Mouse (Mus musculus) embryonic facial prominence, embryonic 12.5 days (tissue): Measurements from ENCODE around the gene Kdelc2. TPM values are rescaled to one million over a fixed set of nuclear protein-coding genes. Genes with fewer than 3 reads are reported as not detected.

Source experiments
- ATAC-seq: fragments of 200-750 bp; cut with Nextera tagmentation; 2 replicates; pipeline ENCODE4 v1.8.0; 2017; ENCODE audit not compliant: insufficient number of reproducible peaks, insufficient read depth, low FRiP score, low TSS enrichment
- H3K27ac ChIP-seq: fragments of 300-500 bp; sonication (generic); 2 replicates; pipeline ENCODE4 v1.5.1; 2016; ENCODE audit warnings: mild to moderate bottlenecking
- H3K27me3 ChIP-seq: fragments of 300-500 bp; sonication (generic); 2 replicates; pipeline ENCODE4 v1.6.1; 2016; ENCODE audit warnings: mild to moderate bottlenecking, moderate library complexity
- H3K36me3 ChIP-seq: fragments of 300-500 bp; sonication (generic); 2 replicates; pipeline ENCODE4 v1.6.1; 2016; ENCODE audit warnings: mild to moderate bottlenecking
- H3K4me1 ChIP-seq: fragments of 300-500 bp; sonication (generic); 2 replicates; pipeline ENCODE4 v1.6.1; 2016
- H3K4me2 ChIP-seq: fragments of 300-500 bp; sonication (generic); replicated peaks from 2 replicates; pipeline ENCODE4 v1.6.1; 2016; ENCODE audit warnings: mild to moderate bottlenecking, moderate library complexity
- H3K4me3 ChIP-seq: fragments of 300-500 bp; sonication (generic); 2 replicates; pipeline ENCODE4 v1.5.1; 2016; ENCODE audit warnings: mild to moderate bottlenecking
- H3K9ac ChIP-seq: fragments of 300-500 bp; sonication (generic); 2 replicates; pipeline ENCODE4 v1.6.1; 2016; ENCODE audit warnings: mild to moderate bottlenecking, moderate library complexity
- H3K9me3 ChIP-seq: fragments of 300-500 bp; sonication (generic); 2 replicates; pipeline ENCODE4 v1.6.1; 2016; ENCODE audit warnings: mild to moderate bottlenecking, moderate library complexity
- WGBS: fragments of 180-500 bp; shearing (Covaris S2); methylation state at CpG from one replicate; pipeline ENCODE4 v1.1.7; 2016; 5-methylcytosine and 5-hydroxymethylcytosine counted together
- microRNA-seq: library from miRNA; unstranded; fragments of <30 nt; microRNA quantifications from one replicate; pipeline ENCODE4, GENCODE M21; 2017
- polyA plus RNA-seq: library from polyadenylated mRNA; unstranded; fragments of >200 nt; fragmentation: Nextera tagmentation; extraction: Ambion mirVana; gene quantifications from 2 replicates; pipeline ENCODE4 v1.2.1, GENCODE M21; 2016

Gene Kdelc2
- polyA plus RNA-seq, 1 experiment from 2014 or later = 21.3 TPM

DNA sequence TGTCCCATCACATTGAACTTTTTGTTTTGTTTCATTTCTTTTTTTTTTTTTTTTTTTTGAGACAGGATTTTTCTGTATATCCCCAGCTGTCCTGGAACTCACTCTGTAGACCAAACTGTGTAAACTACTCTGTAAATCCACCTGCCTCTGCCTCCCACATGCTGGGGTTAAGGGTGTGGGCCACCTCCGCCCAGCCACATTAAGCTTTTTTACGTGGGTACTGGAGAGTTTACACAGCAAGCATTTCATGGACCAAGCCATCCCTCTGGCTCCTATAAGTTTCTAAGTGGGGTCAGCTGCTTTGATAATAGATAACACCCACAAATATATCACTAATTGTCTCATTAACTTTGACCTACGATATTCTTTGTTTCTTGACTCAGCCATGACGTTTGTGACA is 24.7 kb downstream of the Kdelc2 start:
- Histone ChIP-seq H3K4me1 (no peaks in the 10 kb centered on the region), H3K9me3 (no peaks in the 10 kb centered on the region), H3K27ac (no peak overlapping the region), H3K9ac (no peak overlapping the region), H3K4me3 (no peak overlapping the region), H3K4me2 (no peak overlapping the region), H3K36me3 (no peaks in the 10 kb centered on the region), H3K27me3 (no peaks in the 10 kb centered on the region)
- no peak for ATAC-seq
- 90% methylated on average over 4 of the region's 4 CpGs for WGBS

DNA sequence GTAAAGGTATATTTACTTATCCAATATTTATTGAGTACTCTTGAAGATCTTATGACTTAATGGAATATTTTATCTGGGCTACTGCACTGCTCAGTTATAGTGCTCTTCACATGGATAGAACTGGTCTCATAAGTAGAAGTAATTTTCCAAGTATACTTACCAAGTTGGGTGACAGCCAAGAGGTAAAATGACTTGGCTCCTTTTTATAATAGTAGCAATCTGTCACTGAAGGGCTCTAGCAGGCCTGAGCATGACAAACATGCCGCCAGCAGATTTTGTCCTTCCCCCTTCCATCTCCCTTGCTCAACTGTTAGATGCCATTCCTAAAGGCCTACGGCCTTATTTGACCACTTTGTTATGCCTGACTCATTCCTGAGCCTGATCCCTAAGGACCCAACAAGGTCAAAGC is 25.1 kb downstream of the Kdelc2 start:
- Histone ChIP-seq H3K9ac (no peak overlapping the region), H3K27ac (no peak overlapping the region), H3K9me3 (no peaks in the 10 kb centered on the region), H3K4me1 (no peaks in the 10 kb centered on the region), H3K36me3 (no peaks in the 10 kb centered on the region), H3K27me3 (no peaks in the 10 kb centered on the region), H3K4me2 (no peak overlapping the region), H3K4me3 (no peak overlapping the region)
- 85% methylated on average over 2 of the region's 2 CpGs for whole genome bisulfite sequencing
- ATAC-seq = no peak

DNA sequence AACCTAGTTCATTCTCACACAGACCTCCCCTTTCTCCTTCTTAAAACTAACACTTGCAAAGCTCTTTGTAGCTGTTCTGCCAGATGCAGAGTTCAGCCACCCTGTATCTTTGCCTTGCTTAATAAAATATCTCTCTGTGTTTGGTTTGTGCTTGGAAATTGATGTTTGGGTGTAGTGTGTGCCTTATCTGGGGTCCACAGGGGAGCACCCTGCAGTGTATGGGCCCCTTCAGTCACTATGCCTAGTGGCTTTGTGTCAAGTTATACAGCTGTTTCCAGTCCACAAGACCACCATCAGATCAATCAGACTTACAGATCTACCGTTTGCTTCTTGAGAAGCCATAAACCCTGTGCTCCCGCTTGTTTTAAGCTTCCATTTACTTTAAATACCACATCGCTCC is 25.6 kb downstream of the Kdelc2 start:
- no peaks in the 10 kb centered on the region for H3K4me1 ChIP-seq
- no peak overlapping the region for H3K4me2 ChIP-seq
- H3K9ac ChIP-seq = no peak overlapping the region
- no peak for ATAC-seq
- WGBS = 91% methylated on average over 3 of the region's 3 CpGs
- no peak overlapping the region for H3K27ac ChIP-seq
- no peak overlapping the region for H3K4me3 ChIP-seq
- H3K36me3 ChIP-seq = no peaks in the 10 kb centered on the region
- no peaks in the 10 kb centered on the region for H3K9me3 ChIP-seq
- H3K27me3 ChIP-seq = no peaks in the 10 kb centered on the region

DNA sequence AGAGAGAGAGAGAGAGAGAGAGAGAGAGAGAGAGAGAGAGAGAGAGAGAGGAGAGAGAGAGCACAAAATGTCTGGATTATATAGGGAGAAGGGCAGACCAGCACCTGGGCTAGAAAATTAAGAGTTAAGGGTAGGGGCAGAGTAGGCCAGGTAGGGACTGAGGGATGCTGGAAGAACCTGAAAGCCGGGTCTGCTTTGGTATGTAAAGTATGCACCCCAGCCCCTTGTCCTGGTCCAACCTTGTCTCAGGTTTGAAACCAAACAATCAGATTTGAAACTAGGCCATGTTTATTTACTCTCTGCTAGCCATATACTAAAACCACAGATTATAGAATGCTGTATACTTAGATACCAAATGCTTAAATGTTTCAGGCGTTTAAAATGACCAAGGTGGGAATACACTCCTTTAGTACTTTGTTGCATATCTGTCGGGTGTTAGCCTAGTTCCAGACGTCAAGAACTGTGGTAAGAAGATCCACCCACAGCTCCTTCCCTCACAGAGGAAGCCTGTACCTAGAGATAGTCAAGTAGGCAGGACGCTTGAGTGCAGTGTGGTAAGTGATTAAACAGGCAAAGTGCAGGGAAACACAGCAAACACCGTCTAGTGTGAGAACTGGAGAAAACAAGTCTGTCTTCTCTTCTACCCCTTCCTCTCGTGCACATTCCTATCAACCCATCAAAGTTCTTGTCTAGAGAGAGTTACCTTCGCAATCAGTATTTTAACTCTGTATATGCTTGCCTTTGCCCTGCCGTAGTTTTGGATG is 38.5 kb downstream of the Kdelc2 start:
- Histone ChIP-seq H3K27ac (no peak overlapping the region), H3K27me3 (no peaks in the 10 kb centered on the region), H3K36me3 (no peaks in the 10 kb centered on the region), H3K9me3 (no peaks in the 10 kb centered on the region), H3K4me1 (no peaks in the 10 kb centered on the region), H3K4me3 (no peak overlapping the region), H3K4me2 (no peak overlapping the region), H3K9ac (no peak overlapping the region)
- 72% methylated on average over 9 of the region's 9 CpGs for WGBS
- ATAC-seq = no peak

DNA sequence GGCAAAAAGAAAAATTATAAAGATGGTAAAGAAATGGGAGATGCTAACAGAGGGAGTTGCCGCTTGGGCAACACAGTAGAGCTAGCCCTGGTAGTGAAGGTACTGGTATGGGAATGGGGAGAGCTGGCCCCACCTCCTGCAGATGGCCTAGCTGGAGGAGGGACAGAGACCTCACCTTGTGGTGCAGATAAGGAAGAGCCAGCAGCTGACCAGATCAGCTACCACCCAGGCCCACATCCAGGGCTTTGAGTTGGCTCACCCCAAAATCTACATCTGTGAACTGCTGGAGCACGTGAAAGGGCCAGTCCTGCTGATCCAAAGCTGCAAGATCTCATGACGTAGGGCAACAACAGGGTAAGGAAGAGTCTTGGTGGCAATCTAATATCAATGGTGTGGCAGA is 42.9 kb downstream of the Kdelc2 start:
- 88% methylated on average over 3 of the region's 3 CpGs for WGBS
- Histone ChIP-seq H3K36me3 (no peaks in the 10 kb centered on the region), H3K9me3 (no peaks in the 10 kb centered on the region), H3K4me1 (no peaks in the 10 kb centered on the region), H3K9ac (no peak overlapping the region), H3K4me2 (no peak overlapping the region), H3K27me3 (no peaks in the 10 kb centered on the region), H3K4me3 (no peak overlapping the region), H3K27ac (no peak overlapping the region)
- ATAC-seq = no peak

DNA sequence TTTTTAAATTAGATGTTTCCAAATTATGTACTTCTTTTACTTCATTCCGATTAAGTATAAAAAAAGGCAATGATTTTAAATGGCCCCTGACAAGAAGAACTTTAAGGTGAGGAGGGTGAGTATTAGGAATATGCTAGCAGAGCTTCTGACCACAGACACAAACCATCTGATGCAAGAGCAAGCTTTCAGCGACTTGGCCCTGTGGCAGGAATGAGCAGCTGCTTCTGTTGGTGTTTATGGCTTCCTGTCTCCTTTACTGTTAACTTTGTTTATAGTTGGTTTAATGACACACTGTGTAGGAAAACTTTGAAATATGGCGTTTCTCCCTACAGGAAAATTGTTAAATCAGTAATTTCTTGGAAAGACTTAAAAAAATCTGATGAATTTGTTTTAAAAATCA is 43.8 kb downstream of the Kdelc2 start:
- no peak overlapping the region for H3K4me3 ChIP-seq
- 77% methylated on average over 3 of the region's 3 CpGs for WGBS
- no peaks in the 10 kb centered on the region for H3K27me3 ChIP-seq
- no peak overlapping the region for H3K4me2 ChIP-seq
- no peak for ATAC-seq
- no peaks in the 10 kb centered on the region for H3K36me3 ChIP-seq
- H3K27ac ChIP-seq = no peak overlapping the region
- H3K9me3 ChIP-seq = no peaks in the 10 kb centered on the region
- no peak overlapping the region for H3K9ac ChIP-seq
- H3K4me1 ChIP-seq = no peaks in the 10 kb centered on the region

DNA sequence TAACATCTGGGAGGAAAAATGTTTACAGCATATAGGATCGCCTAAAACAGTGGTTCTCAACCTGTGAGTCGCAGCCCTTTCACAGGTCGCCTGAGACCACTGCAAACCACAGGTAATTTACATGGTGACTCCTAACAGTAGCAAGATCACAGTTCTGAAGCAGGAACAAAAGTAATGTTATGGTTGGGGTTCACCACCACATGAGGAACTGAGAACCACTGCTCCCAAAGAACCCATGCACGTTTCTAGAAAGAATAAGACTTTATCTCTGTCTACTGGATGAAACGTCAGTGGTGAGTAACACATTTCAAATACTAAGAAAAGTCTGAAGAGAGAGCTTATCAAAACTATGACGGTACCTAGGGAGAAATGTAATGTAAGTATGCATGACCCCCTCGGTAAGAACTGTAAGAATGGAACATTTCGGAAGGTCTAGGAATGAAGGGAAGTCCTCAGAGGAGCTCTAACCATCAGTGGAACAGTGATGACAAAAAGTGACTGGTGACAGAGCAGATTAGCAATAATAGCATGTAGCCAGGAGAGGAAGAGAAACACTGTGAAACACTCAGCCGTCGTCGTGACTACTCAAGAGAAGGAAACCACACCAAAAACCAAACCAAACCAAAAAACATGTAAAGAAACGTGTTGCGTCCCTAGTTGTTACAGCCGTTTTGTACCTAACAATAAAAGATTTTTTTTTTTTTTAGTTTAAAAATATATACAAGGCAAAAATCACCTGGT is 52.2 kb downstream of the Kdelc2 start:
- H3K4me1 ChIP-seq = no peaks in the 10 kb centered on the region
- H3K27ac ChIP-seq = no peak overlapping the region
- H3K9ac ChIP-seq = no peak overlapping the region
- no peak overlapping the region for H3K4me3 ChIP-seq
- H3K27me3 ChIP-seq = no peaks in the 10 kb centered on the region
- H3K36me3 ChIP-seq = peaks cover 23% of the 10 kb centered on the region
- no peak overlapping the region for H3K4me2 ChIP-seq
- 91% methylated on average over 14 of the region's 14 CpGs for WGBS
- ATAC-seq = no peak
- H3K9me3 ChIP-seq = no peaks in the 10 kb centered on the region

DNA sequence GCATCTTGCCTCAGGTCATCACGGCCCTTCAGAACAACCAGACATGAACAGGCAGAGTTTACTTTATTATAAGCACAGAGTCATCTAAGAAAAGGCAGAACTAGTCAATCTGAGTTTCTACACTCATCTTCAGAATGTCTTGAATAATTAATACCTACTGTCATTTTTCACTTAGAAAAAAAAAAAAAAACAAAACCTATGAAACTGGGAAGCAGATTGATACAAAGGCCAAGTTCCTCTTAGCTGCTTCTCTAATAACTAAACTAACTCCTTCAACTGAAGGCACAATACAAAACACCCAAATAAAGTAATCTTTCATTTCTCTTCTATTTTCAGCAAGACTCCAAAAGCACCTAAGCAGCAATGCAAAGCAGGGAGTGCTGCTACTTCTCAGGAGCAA is 66.8 kb downstream of the Kdelc2 start:
- H3K9me3 ChIP-seq = no peaks in the 10 kb centered on the region
- H3K4me1 ChIP-seq = no peaks in the 10 kb centered on the region
- no peak overlapping the region for H3K9ac ChIP-seq
- no peak overlapping the region for H3K4me3 ChIP-seq
- no peak overlapping the region for H3K4me2 ChIP-seq
- WGBS = 94% methylated on average over 1 of the region's 1 CpGs
- no peak for ATAC-seq
- H3K36me3 ChIP-seq = peaks cover 47% of the 10 kb centered on the region
- H3K27ac ChIP-seq = no peak overlapping the region
- H3K27me3 ChIP-seq = no peaks in the 10 kb centered on the region

Small RNA genes lying within 50 kb of the gene (microRNA-seq; reads per million reads assigned to microRNA genes)
- gene Mir130c = not detected

Other genes starting within 250 kb of the Kdelc2 start
- 28.7 and 31.0 TPM in 2 replicates for gene Ddx10, start 136.0 kb upstream of the Kdelc2 start, polyA plus RNA-seq
- 0.84 and 1.1 TPM in 2 replicates for gene Exph5, start 82.4 kb upstream of the Kdelc2 start, polyA plus RNA-seq
- 0.78 and 0.84 TPM in 2 replicates for gene 4930550C14Rik, start 18.3 kb downstream of the Kdelc2 start, polyA plus RNA-seq
- 16.9 and 18.3 TPM in 2 replicates for gene Atm, start 152.7 kb downstream of the Kdelc2 start, polyA plus RNA-seq
- gene Npat, start 153.0 kb downstream of the Kdelc2 start, polyA plus RNA-seq = 21.9 and 24.1 TPM in 2 replicates
- gene Acat1, start 226.4 kb downstream of the Kdelc2 start, polyA plus RNA-seq = 89.4 and 91.0 TPM in 2 replicates